Mouse (Mus musculus): Measurements from ENCODE around the gene Hnrnpc. TPM values are rescaled to one million over a fixed set of nuclear protein-coding genes. Genes with fewer than 3 reads are reported as not detected.

Hnrnpc gene
- polyA plus RNA-seq (2012; rRNA removed) (386 and 478 TPM in 2 replicates), polyA plus RNA-seq (2014; fragmentation: Nextera tagmentation; extraction: Ambion mirVana) (526 and 573 TPM in 2 replicates)

GRCm38 (mm10) chr14:52103856-52104676 is at the start of gene Hnrnpc:
Hnrnpc (minus strand) TSS chr14:52104028.
- Histone ChIP-seq H3K4me3 (replicated peaks; ENCODE audit: low read length) (peak within 1 kb of the TSS; percentile 99), H3K27me3 (ENCODE audit: control insufficient read depth, insufficient read depth, low read length) (no peaks in the 10 kb centered on the region), H3K9ac (ENCODE audit: low read depth, low read length, severe bottlenecking) (peak within 1 kb of the TSS; percentile 99), H3K9me3 (ENCODE audit: control insufficient read depth, low read length) (no peaks in the 10 kb centered on the region), H3K27ac (replicated peaks; ENCODE audit: low read depth, low read length) (peak within 1 kb of the TSS; percentile 95), H3K4me1 (ENCODE audit: control insufficient read depth, insufficient read depth, low read length) (peaks cover 11% of the 10 kb centered on the region), H3K36me3 (ENCODE audit: control insufficient read depth, insufficient read depth, low read length) (peaks cover 10% of the 10 kb centered on the region; the same call in 1 of the 2 replicates), H3K4me2 (replicated peaks; ENCODE audit: low read depth, low read length, severe bottlenecking) (peak within 1 kb of the TSS; percentile 55)
- TF ChIP-seq POLR2A (IDR thresholded peaks at IDR 0.05; ENCODE audit: borderline replicate concordance, extremely low read depth, insufficient read depth, insufficient read length) = peak; percentile 96; the same call in 1 of the 2 replicates
- ATAC-seq (ENCODE audit: low FRiP score, low read depth) (peak; percentile 98), DNase-seq (ENCODE audit: low spot score) (peak; percentile 100)
- WGBS = under 1% methylated on average over 50 of the region's 50 CpGs

- no peak overlapping the region for H3K27ac ChIP-seq (replicated peaks; ENCODE audit: low read depth, low read length)
- no peaks in the 10 kb centered on the region for H3K36me3 ChIP-seq (ENCODE audit: control insufficient read depth, insufficient read depth, low read length)
- no peaks in the 10 kb centered on the region for H3K4me1 ChIP-seq (ENCODE audit: control insufficient read depth, insufficient read depth, low read length)
- H3K9ac ChIP-seq (ENCODE audit: low read depth, low read length, severe bottlenecking) = no peak overlapping the region
- no peaks in the 10 kb centered on the region for H3K27me3 ChIP-seq (ENCODE audit: control insufficient read depth, insufficient read depth, low read length)
- H3K4me2 ChIP-seq (replicated peaks; ENCODE audit: low read depth, low read length, severe bottlenecking) = no peak overlapping the region
- DNase-seq (ENCODE audit: low spot score) = no peak
- H3K4me3 ChIP-seq (replicated peaks; ENCODE audit: low read length) = no peak overlapping the region
- 64% methylated on average over 3 of the region's 3 CpGs for WGBS
- TF ChIP-seq POLR2A (IDR thresholded peaks at IDR 0.05; ENCODE audit: borderline replicate concordance, extremely low read depth, insufficient read depth, insufficient read length) = no peak
- no peaks in the 10 kb centered on the region for H3K9me3 ChIP-seq (ENCODE audit: control insufficient read depth, low read length)
- ATAC-seq (ENCODE audit: low FRiP score, low read depth) = no peak
Measured at GRCm38 (mm10) chr14:52152613-52153012, 48.8 kb upstream of the Hnrnpc start.

- H3K9me3 ChIP-seq (ENCODE audit: control insufficient read depth, low read length) = no peaks in the 10 kb centered on the region
- H3K27ac ChIP-seq (replicated peaks; ENCODE audit: low read depth, low read length) = no peak overlapping the region
- H3K4me1 ChIP-seq (ENCODE audit: control insufficient read depth, insufficient read depth, low read length) = no peaks in the 10 kb centered on the region
- TF ChIP-seq POLR2A (IDR thresholded peaks at IDR 0.05; ENCODE audit: borderline replicate concordance, extremely low read depth, insufficient read depth, insufficient read length) = no peak
- no peak overlapping the region for H3K9ac ChIP-seq (ENCODE audit: low read depth, low read length, severe bottlenecking)
- WGBS = 26% methylated on average over 7 of the region's 7 CpGs
- H3K4me2 ChIP-seq (replicated peaks; ENCODE audit: low read depth, low read length, severe bottlenecking) = no peak overlapping the region
- no peaks in the 10 kb centered on the region for H3K27me3 ChIP-seq (ENCODE audit: control insufficient read depth, insufficient read depth, low read length)
- no peaks in the 10 kb centered on the region for H3K36me3 ChIP-seq (ENCODE audit: control insufficient read depth, insufficient read depth, low read length)
- ATAC-seq (ENCODE audit: low FRiP score, low read depth) (no peak), DNase-seq (ENCODE audit: low spot score) (no peak)
- H3K4me3 ChIP-seq (replicated peaks; ENCODE audit: low read length) = no peak overlapping the region
Measured at GRCm38 (mm10) chr14:52152179-52152578, 48.4 kb upstream of the Hnrnpc start.

GRCm38 (mm10) chr14:52149888-52150287 is 46.1 kb upstream of the Hnrnpc start:
- ATAC-seq (ENCODE audit: low FRiP score, low read depth) = no peak
- no peaks in the 10 kb centered on the region for H3K27me3 ChIP-seq (ENCODE audit: control insufficient read depth, insufficient read depth, low read length)
- WGBS = 52% methylated on average over 4 of the region's 4 CpGs
- H3K9me3 ChIP-seq (ENCODE audit: control insufficient read depth, low read length) = no peaks in the 10 kb centered on the region
- DNase-seq (ENCODE audit: low spot score) = no peak
- H3K27ac ChIP-seq (replicated peaks; ENCODE audit: low read depth, low read length) = no peak overlapping the region
- H3K4me3 ChIP-seq (replicated peaks; ENCODE audit: low read length) = no peak overlapping the region
- no peaks in the 10 kb centered on the region for H3K4me1 ChIP-seq (ENCODE audit: control insufficient read depth, insufficient read depth, low read length)
- H3K36me3 ChIP-seq (ENCODE audit: control insufficient read depth, insufficient read depth, low read length) = no peaks in the 10 kb centered on the region
- TF ChIP-seq POLR2A (IDR thresholded peaks at IDR 0.05; ENCODE audit: borderline replicate concordance, extremely low read depth, insufficient read depth, insufficient read length) = no peak
- H3K9ac ChIP-seq (ENCODE audit: low read depth, low read length, severe bottlenecking) = no peak overlapping the region
- H3K4me2 ChIP-seq (replicated peaks; ENCODE audit: low read depth, low read length, severe bottlenecking) = no peak overlapping the region

GRCm38 (mm10) chr14:52146540-52146939 is 42.7 kb upstream of the Hnrnpc start:
- Histone ChIP-seq H3K27ac (replicated peaks; ENCODE audit: low read depth, low read length) (no peak overlapping the region), H3K4me1 (ENCODE audit: control insufficient read depth, insufficient read depth, low read length) (no peaks in the 10 kb centered on the region), H3K36me3 (ENCODE audit: control insufficient read depth, insufficient read depth, low read length) (no peaks in the 10 kb centered on the region), H3K9me3 (ENCODE audit: control insufficient read depth, low read length) (no peaks in the 10 kb centered on the region), H3K27me3 (ENCODE audit: control insufficient read depth, insufficient read depth, low read length) (no peaks in the 10 kb centered on the region), H3K4me2 (replicated peaks; ENCODE audit: low read depth, low read length, severe bottlenecking) (no peak overlapping the region), H3K9ac (ENCODE audit: low read depth, low read length, severe bottlenecking) (no peak overlapping the region), H3K4me3 (replicated peaks; ENCODE audit: low read length) (no peak overlapping the region)
- 67% methylated on average over 4 of the region's 4 CpGs for WGBS
- ATAC-seq (ENCODE audit: low FRiP score, low read depth) (no peak), DNase-seq (ENCODE audit: low spot score) (no peak)
- no peak for TF ChIP-seq POLR2A (IDR thresholded peaks at IDR 0.05; ENCODE audit: borderline replicate concordance, extremely low read depth, insufficient read depth, insufficient read length)

Measured in limb, embryonic 14.5 days (tissue).